In the genomic region with DNA sequence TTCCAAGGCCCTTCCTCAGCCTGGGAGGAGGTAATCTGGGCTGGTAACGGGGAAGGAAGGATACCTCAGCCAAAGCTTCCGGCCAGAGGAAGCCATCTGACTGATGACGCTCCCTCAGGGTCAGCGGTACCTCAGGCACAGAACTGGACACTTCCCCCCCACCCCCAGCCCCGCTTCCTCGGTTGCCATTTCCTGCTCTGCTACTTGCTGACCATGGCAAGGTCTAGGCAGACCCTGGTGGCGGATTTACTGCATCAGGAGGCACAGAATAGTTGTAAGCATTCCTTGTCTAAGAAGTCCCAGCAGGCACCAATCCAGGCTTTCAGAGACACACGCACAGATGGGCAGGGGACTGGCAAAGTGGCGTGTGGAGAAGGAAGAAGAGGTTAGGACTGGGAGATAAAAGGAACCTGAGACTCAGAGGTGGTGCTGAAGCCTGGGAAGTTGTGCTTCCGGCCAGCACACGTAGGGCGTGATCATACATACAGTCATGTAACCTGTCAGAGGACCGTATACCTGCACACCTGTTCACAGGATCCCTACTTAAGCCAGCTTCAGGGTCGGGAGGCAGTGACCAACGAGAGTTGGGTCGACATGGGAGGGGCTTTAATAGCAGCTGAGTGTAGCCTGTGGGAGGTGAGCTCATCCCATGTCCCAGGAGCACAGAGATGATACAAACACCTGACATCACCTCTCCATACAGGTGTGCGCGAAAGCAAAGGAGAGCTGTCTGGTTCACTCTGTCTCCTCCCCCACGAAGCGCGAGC, we compare ENCODE assay signal across 9 mouse cellular contexts. TPM values are rescaled to one million over a fixed set of nuclear protein-coding genes. Genes with fewer than 3 reads are reported as not detected.
DNase-seq lines count a peak whose midpoint lies in the region; ATAC-seq lines count a peak whose summit lies in the region.
"Had no signal": no experiment of that assay in that cellular context is flagged by ENCODE, and none has a peak within 500 bp of the region (broad histone marks: within the 10 kb centered on the region; RNA-seq: fewer than 3 reads in every experiment).

No protein-coding gene starts in this region.

- peak overlapping the region; percentile 92 for H3K9ac ChIP-seq in forebrain, embryonic 12.5 days
- peak overlapping the region; percentile 96 for H3K9ac ChIP-seq in kidney, embryonic 15.5 days
- peak overlapping the region; percentile 99 for H3K9ac ChIP-seq in midbrain, embryonic 13.5 days (replicated peaks)

- H3K4me2 ChIP-seq in forebrain, embryonic 12.5 days: peak overlapping the region; percentile 99
- H3K4me2 ChIP-seq in kidney, embryonic 15.5 days: peak overlapping the region; percentile 85
- peak overlapping the region; percentile 99 for H3K4me2 ChIP-seq in midbrain, embryonic 13.5 days (replicated peaks)

- peak overlapping the region; percentile 96 for H3K4me3 ChIP-seq in forebrain, embryonic 12.5 days (replicated peaks)
- H3K4me3 ChIP-seq in kidney, embryonic 15.5 days (replicated peaks): peak overlapping the region; percentile 91
- H3K4me3 ChIP-seq in midbrain, embryonic 13.5 days (replicated peaks): peak overlapping the region; percentile 99

- peaks cover 58% of the 10 kb centered on the region for H3K36me3 ChIP-seq in forebrain, embryonic 12.5 days (replicated peaks)
- H3K36me3 ChIP-seq in kidney, embryonic 15.5 days: peaks cover 57% of the 10 kb centered on the region
- H3K36me3 ChIP-seq in midbrain, embryonic 13.5 days: peaks cover 55% of the 10 kb centered on the region

- peaks cover 11% of the 10 kb centered on the region for H3K27me3 ChIP-seq in forebrain, embryonic 12.5 days
- H3K27me3 ChIP-seq in kidney, embryonic 15.5 days: no peaks in the 10 kb centered on the region
- H3K27me3 ChIP-seq in midbrain, embryonic 13.5 days: 0 out of 2 replicates have a peak, but pooled peaks cover 3% of the 10 kb centered on the region

- WGBS in forebrain, embryonic 12.5 days: 84% methylated on average over 21 of the region's 21 CpGs
- WGBS in kidney, embryonic 15.5 days: 42% methylated on average over 21 of the region's 21 CpGs
- 77% methylated on average over 21 of the region's 21 CpGs for WGBS in midbrain, embryonic 13.5 days

- H3K4me1 ChIP-seq in forebrain, embryonic 12.5 days: peaks cover 34% of the 10 kb centered on the region
- peaks cover 71% of the 10 kb centered on the region for H3K4me1 ChIP-seq in kidney, embryonic 15.5 days
- H3K4me1 ChIP-seq in midbrain, embryonic 13.5 days (replicated peaks): peaks cover 54% of the 10 kb centered on the region

- peak overlapping the region; percentile 98 for H3K27ac ChIP-seq in forebrain, embryonic 12.5 days
- peak overlapping the region; percentile 100 for H3K27ac ChIP-seq in kidney, embryonic 15.5 days
- peak overlapping the region; percentile 100 for H3K27ac ChIP-seq in midbrain, embryonic 13.5 days

- no peak for ATAC-seq in cerebellum, adult (ENCODE audit: insufficient number of reproducible peaks, low FRiP score, low TSS enrichment)
- ATAC-seq in forebrain, embryonic 12.5 days (ENCODE audit: low FRiP score): no peak
- no peak for ATAC-seq in kidney, embryonic 15.5 days (replicated peaks; ENCODE audit: low FRiP score)
- no peak for ATAC-seq in midbrain, embryonic 13.5 days
- no peak for ATAC-seq in monocyte, adult 5-6 weeks (replicated peaks; ENCODE audit: insufficient number of reproducible peaks, low FRiP score, low TSS enrichment, poor library complexity, severe bottlenecking)

- H3K9me3 ChIP-seq in forebrain, embryonic 12.5 days: no peaks in the 10 kb centered on the region
- no peaks in the 10 kb centered on the region for H3K9me3 ChIP-seq in kidney, embryonic 15.5 days (replicated peaks)
- no peaks in the 10 kb centered on the region for H3K9me3 ChIP-seq in midbrain, embryonic 13.5 days

- peak; percentile 57 for DNase-seq in cerebellum, adult 9-11 months
- DNase-seq in layer of hippocampus, postnatal 10 days (ENCODE audit: low spot score in 2 of 2): no peak
- no peak for DNase-seq in urinary bladder, adult 18-20 months (ENCODE audit: low spot score in 2 of 2)

RNA-seq across cellular contexts. Expression of gene Sema4c, which starts 3.3 kb away (rescaled TPM):
- 29.8 and 31.7 TPM in 2 replicates for polyA plus RNA-seq in forebrain, embryonic 12.5 days (2016; fragmentation: Nextera tagmentation; extraction: Ambion mirVana)
- 19.3 and 23.3 TPM in 2 replicates for polyA plus RNA-seq in kidney, embryonic 15.5 days (2015; fragmentation: Nextera tagmentation; extraction: Ambion mirVana)
- polyA plus RNA-seq in midbrain, embryonic 13.5 days (2015; fragmentation: Nextera tagmentation; extraction: Ambion mirVana): 33.4 and 35.4 TPM in 2 replicates
- total RNA-seq in layer of hippocampus, postnatal 10 days (2021): 10 to 100 TPM; 21.6 to 24.6 TPM
- 7.7 to 16.7 TPM (median 7.8 TPM) in 3 replicates for total RNA-seq in monocyte, adult 5-6 weeks (2017)

RNA-seq across cellular contexts. Expression of gene Ankrd39, which starts 7.6 kb away (rescaled TPM):
- polyA plus RNA-seq in forebrain, embryonic 12.5 days (2016; fragmentation: Nextera tagmentation; extraction: Ambion mirVana): 16.7 and 17.9 TPM in 2 replicates
- polyA plus RNA-seq in kidney, embryonic 15.5 days (2015; fragmentation: Nextera tagmentation; extraction: Ambion mirVana): 26.2 and 26.3 TPM in 2 replicates
- polyA plus RNA-seq in midbrain, embryonic 13.5 days (2015; fragmentation: Nextera tagmentation; extraction: Ambion mirVana): 22.1 and 22.3 TPM in 2 replicates
- 10 to 100 TPM; 10.9 to 15.9 TPM for total RNA-seq in layer of hippocampus, postnatal 10 days (2021)
- 4.9 to 7.9 TPM (median 7.6 TPM) in 3 replicates for total RNA-seq in monocyte, adult 5-6 weeks (2017)

RNA-seq across cellular contexts. Expression of gene Gm42417, which starts 15.6 kb away (rescaled TPM):
- 0.50 TPM in 1 of 2 replicates, not detected in the other for polyA plus RNA-seq in forebrain, embryonic 12.5 days (2016; fragmentation: Nextera tagmentation; extraction: Ambion mirVana)
- polyA plus RNA-seq in kidney, embryonic 15.5 days (2015; fragmentation: Nextera tagmentation; extraction: Ambion mirVana): 0.32 and 0.75 TPM in 2 replicates
- not detected in 2 replicates for polyA plus RNA-seq in midbrain, embryonic 13.5 days (2015; fragmentation: Nextera tagmentation; extraction: Ambion mirVana)
- total RNA-seq in layer of hippocampus, postnatal 10 days (2021): under 1 TPM in 1 of 2 experiments, not detected in 1; 0.18 TPM
- not detected in 3 replicates for total RNA-seq in monocyte, adult 5-6 weeks (2017)
- polyA plus RNA-seq: spleen, adult 2 months had no signal

RNA-seq across cellular contexts. Expression of gene Ankrd23, which starts 18.1 kb away (rescaled TPM):
- polyA plus RNA-seq in forebrain, embryonic 12.5 days (2016; fragmentation: Nextera tagmentation; extraction: Ambion mirVana): 14.8 and 15.0 TPM in 2 replicates
- polyA plus RNA-seq in kidney, embryonic 15.5 days (2015; fragmentation: Nextera tagmentation; extraction: Ambion mirVana): 21.8 and 22.1 TPM in 2 replicates
- 16.1 and 19.0 TPM in 2 replicates for polyA plus RNA-seq in midbrain, embryonic 13.5 days (2015; fragmentation: Nextera tagmentation; extraction: Ambion mirVana)
- 1 to 10 TPM; 4.9 to 5.0 TPM for total RNA-seq in layer of hippocampus, postnatal 10 days (2021)
- total RNA-seq in monocyte, adult 5-6 weeks (2017): 9.4 to 21.2 TPM (median 19.1 TPM) in 3 replicates

RNA-seq across cellular contexts. Expression of gene Cnnm3, which starts 43.1 kb away (rescaled TPM):
- 3.4 and 4.5 TPM in 2 replicates for polyA plus RNA-seq in forebrain, embryonic 12.5 days (2016; fragmentation: Nextera tagmentation; extraction: Ambion mirVana)
- polyA plus RNA-seq in kidney, embryonic 15.5 days (2015; fragmentation: Nextera tagmentation; extraction: Ambion mirVana): 3.7 and 4.0 TPM in 2 replicates
- polyA plus RNA-seq in midbrain, embryonic 13.5 days (2015; fragmentation: Nextera tagmentation; extraction: Ambion mirVana): 4.2 and 4.8 TPM in 2 replicates
- total RNA-seq in layer of hippocampus, postnatal 10 days (2021): 10 to 100 TPM; 35.0 to 39.8 TPM
- 3.9 to 11.4 TPM (median 6.2 TPM) in 3 replicates for total RNA-seq in monocyte, adult 5-6 weeks (2017)
